Mouse (Mus musculus) embryo, embryonic 11.5 days (tissue): ENCODE measurements at regions not wholly inside any gene's neighbourhood (a gene's known extent, or its start where the extent isn't known, plus 50 kb on each side); places are given as distances from the start of the nearest gene placed in this dataset.
A peak's percentile ranks its signal among the peaks of the same experiment; 100 is the strongest.

Experiments used
- DNase-seq: peaks from one replicate; pipeline ENCODE4 v3.0.0-alpha.2; 2012; ENCODE audit warnings: low read depth, low spot score

DNA sequence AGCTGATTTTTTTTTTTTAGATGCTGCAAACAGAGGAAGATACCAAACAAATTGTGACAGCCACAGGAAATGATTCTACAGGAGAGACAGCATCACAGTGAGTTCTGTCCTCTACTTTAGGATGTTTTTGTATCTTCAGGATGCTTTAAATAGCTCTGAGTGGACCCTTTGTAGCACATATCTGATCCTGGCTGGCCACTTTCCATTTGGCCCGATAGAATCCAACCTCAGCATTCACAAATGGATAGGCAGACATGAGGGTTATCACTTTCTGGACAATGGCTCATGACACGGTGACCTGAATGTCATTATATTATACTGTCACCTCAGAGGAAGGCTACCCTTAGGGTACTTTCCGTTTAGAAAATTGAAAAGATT is 379.3 kb downstream of the Gm10295 start:
- DNase-seq = no peak

DNA sequence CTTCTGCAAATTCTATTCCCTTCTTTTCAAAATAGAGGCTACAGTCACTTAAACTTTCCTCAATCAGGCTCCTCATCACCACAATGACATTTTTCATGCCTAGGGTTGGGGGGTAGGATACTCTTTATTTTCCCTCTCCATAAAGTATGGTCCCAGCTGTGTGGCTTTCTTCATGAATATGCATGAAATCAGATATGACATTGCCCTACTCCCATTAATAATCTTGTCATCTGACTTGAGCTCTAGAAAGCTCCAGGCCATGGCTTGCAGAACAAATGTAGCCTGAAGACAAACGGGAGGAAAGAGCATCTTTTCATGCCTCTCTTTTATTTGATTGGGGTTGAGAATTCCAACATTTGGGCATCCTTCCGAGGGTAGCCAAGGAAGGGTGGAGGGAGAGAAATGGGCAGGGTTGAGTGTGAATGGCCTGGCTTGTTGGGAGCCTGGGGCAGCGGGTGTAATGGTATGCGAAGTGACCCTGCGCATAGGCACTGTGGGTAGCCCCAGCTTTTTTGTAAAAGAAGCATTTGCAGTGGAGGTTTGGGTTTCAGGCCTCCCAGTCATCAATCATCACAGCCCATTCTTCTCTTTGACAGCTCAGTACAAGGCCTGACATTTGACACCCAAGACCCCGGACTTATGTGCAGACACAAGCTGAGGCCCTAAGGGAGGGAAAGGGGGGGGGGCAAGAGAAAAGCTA is 379.8 kb downstream of the Gm10295 start:
- DNase-seq = peak; percentile 46

DNA sequence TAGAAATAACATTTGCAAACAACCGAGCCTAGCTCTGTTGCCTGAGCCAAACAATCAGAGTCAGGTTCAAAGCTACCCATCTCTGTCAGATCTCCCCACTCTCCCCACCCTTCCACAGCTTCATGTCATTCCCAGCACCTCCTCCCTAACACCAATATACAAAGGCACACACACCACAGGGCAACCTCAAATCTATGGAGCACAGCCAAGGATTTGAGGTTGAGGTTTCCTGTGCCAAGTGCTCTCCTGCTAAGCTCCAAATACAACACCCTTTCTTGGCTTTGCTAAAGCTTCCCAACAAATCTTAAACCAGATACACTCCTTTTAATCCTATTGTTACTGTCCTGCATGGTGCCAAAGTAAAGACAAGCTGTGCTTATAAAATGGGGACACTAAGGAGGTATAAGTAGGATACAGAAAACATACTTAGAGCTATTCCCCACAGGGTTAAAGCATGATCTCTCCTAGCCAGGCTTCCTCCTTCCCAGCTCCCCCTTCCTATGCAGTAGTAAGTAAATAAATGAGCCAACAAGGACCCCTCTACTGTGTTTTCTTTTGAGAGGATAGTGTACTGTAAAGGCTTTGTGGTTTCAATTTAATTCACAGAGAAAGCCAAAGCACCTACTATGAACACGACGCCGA is 398.8 kb downstream of the Gm10295 start:
- no peak for DNase-seq

GRCm38 (mm10) chr7:70948281-70948680 is 403.0 kb downstream of the Gm10295 start:
- DNase-seq = no peak

GRCm38 (mm10) chr7:70946260-70946659 is 405.0 kb downstream of the Gm10295 start:
- no peak for DNase-seq

DNA sequence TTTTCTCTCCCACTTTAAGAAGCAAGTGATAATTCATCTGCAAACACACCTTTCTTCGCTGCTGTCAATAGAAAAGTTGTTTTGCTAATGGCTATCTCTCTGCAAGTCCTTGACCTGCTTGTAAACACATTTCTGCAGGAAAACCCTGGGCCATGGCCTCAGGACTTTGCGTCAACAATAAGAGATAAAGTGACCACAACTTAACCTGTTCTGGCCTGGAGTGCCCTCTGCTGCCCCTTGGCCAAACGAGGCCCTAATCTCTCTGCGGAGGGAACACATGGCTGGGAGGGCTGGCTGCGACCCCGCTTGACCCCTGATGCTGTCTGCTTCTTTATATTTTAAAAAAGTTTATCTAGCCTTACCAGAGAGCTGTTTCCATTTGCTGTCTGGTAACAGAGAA is 420.4 kb downstream of the Gm10295 start:
- DNase-seq = no peak

GRCm38 (mm10) chr7:70929935-70930334 is 421.4 kb downstream of the Gm10295 start:
- DNase-seq = no peak

DNA sequence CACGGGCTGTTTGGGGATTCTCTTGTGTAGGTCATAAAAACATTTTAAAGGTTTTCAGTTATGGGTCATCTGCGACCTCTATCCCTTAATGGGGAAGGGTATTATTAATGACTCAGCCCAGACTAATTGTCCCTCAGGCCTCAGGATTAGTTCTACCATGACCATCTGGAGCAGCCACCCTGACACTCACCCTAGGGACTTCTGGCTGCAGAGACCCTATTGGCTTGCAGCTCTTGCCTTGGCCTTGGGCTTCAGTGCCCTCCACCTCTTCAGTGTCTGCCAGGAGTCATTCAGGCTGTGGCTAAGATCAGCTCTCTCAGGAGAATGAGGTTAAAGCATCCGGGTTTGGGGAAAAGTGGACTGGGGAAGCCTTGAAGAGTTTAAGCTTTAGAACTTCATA is 423.3 kb downstream of the Gm10295 start:
- DNase-seq = no peak

GRCm38 (mm10) chr7:70917016-70917415 is 434.3 kb downstream of the Gm10295 start:
- no peak for DNase-seq

GRCm38 (mm10) chr7:70908921-70909320 is 442.4 kb downstream of the Gm10295 start:
- no peak for DNase-seq

- no peak for DNase-seq
Measured at GRCm38 (mm10) chr7:70891700-70892099, 459.6 kb downstream of the Gm10295 start.

- DNase-seq = no peak
Measured at GRCm38 (mm10) chr7:70880496-70880895, 470.8 kb downstream of the Gm10295 start.

- no peak for DNase-seq
Measured at GRCm38 (mm10) chr7:70874393-70874792, 476.9 kb downstream of the Gm10295 start.

- DNase-seq = no peak
Measured at GRCm38 (mm10) chr7:70870841-70871534, 480.3 kb downstream of the Gm10295 start.

- DNase-seq = no peak
Measured at GRCm38 (mm10) chr7:70869125-70869524, 482.2 kb downstream of the Gm10295 start.

DNA sequence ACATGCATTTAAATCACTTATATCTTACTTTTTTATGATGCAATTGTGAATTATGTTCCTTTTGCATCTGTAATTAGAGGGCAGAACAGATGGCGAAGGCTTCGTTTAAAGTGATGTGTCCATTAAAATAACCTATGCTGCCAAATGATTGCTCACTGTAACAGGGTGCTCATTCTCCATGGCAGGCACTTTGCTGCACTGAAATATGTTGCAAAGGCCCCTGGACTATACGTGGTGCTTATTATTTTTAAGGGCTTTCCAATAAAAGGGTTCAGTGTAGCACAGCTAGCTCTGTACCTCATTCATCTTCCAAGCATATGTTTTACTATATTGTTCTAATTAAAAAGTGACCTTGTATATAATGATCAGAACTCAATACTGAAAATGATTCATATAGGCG is 491.3 kb downstream of the Gm10295 start:
- DNase-seq = no peak

- DNase-seq = no peak
Measured at GRCm38 (mm10) chr7:70850726-70851125, 484.2 kb upstream of the Nr2f2 start.

- DNase-seq = peak; percentile 36
Measured at GRCm38 (mm10) chr7:70848016-70848776, 481.7 kb upstream of the Nr2f2 start.

- no peak for DNase-seq
Measured at GRCm38 (mm10) chr7:70847450-70847993, 481.0 kb upstream of the Nr2f2 start.

GRCm38 (mm10) chr7:70846076-70846475 is 479.5 kb upstream of the Nr2f2 start:
- DNase-seq = no peak

DNA sequence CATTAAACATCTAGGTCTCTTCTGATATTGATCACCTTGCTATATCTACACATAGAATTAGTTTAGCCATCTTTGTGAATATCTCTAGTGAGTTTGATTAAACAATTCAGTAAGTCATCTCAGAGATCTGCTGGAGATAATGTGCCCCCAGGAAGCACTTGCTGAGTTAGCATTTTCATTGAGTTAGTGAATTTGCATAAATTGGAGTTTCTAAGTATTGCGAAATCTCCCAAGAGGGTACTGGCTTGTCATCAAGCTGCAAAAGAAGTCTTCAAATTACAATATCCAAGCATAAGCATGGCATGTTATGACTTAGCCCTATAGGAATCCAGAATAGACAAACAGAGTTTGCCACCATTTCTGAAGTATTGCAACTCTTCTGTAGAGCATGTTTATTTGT is 473.6 kb upstream of the Nr2f2 start:
- no peak for DNase-seq

DNA sequence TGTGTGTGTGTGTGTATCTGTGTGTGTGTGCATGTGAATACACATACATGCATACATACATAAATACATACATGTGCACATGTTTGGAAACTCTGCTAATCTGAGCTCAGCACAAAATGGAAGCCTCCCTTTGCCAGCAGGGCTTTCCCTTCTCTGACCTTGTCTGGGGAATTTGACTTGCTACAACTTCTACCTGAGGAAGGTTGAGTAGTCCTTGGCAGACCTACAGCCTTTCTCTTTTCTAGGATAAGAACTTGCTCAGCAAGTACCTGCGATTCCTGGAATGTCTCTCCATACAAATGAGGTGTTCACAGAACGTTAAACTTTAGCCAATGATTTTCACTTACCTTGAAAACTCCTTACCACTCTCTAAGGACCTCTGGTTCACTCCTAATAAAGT is 472.7 kb upstream of the Nr2f2 start:
- no peak for DNase-seq
